Comparison of ENCODE assay signal across 8 mouse cellular contexts in the genomic region with DNA sequence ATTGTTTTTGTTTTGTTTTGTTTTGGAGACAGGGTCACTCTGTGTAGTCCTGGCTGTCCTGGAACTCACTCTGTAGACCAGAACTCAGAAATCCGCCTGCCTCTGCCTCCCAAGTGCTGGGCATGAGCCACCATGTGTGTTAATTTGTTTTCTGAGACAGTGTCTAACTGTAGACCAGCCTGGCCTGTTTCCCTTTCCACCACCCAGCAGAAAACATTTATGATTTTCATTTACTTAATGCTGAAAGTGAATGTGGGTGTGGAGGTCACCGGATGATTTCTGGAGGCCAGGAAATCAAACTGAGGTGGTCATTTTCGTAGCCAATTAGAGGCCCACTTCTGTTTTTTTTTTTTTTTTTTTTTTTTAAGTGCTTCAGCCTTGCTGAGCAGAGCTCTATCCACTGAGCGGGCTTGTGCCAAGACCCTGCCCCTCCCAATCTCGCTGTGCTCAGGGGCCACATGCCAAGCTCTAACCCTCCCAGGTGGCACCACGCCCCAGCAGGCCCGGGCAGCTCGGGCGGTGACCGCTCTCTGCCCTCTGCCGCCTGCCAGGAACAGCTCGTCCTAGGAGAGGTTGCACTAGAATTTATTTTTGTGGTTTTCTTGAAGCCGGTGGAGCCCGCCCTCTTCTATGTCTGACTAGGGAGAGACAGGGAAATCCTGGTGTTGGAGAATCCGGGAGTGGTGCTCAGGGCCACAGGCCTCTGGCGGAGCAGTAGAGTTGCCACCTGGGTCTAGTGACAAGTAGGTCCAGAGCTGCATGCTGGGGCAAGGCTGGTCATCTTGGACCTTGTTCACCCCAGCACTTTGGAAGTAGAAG. TPM values are rescaled to one million over a fixed set of nuclear protein-coding genes. Genes with fewer than 3 reads are reported as not detected.
DNase-seq lines count a peak whose midpoint lies in the region; ATAC-seq and TF ChIP-seq lines count a peak whose summit lies in the region.

No protein-coding gene starts in this region.

- peak overlapping the region; percentile 38 for H3K27ac ChIP-seq in liver, embryonic 14.5 days
- H3K27ac ChIP-seq in neural tube, embryonic 15.5 days (replicated peaks), result peak overlapping the region; percentile 60; the same call in 1 of the 2 replicates

- peaks cover 35% of the 10 kb centered on the region for H3K36me3 ChIP-seq in liver, embryonic 14.5 days (replicated peaks; ENCODE audit: control insufficient read depth, insufficient read depth, low read depth)
- H3K36me3 ChIP-seq in neural tube, embryonic 15.5 days, result peaks cover 41% of the 10 kb centered on the region

- no peaks in the 10 kb centered on the region for H3K9me3 ChIP-seq in liver, embryonic 14.5 days (ENCODE audit: control insufficient read depth, low read length)
- no peaks in the 10 kb centered on the region for H3K9me3 ChIP-seq in neural tube, embryonic 15.5 days (replicated peaks)

- TF ChIP-seq EP300 in liver, embryonic 14.5 days (IDR thresholded peaks at IDR 0.05; ENCODE audit: low read depth), result no peak

- peaks cover 25 to 28% of the 10 kb centered on the region in 2 experiments for H3K4me1 ChIP-seq in liver, embryonic 14.5 days (replicated peaks; ENCODE audit: control insufficient read depth in 2 of 2, insufficient read depth in 2 of 2, low read length in 1 of 2)
- peaks cover 15% of the 10 kb centered on the region; the same call in 1 of the 2 replicates for H3K4me1 ChIP-seq in neural tube, embryonic 15.5 days

- peak; percentile 34; the same call in 1 of the 2 replicates for ATAC-seq in liver, embryonic 14.5 days (ENCODE audit: insufficient read depth)
- 0 out of 2 replicates have a peak, but pooled peaks have one; percentile 2 for ATAC-seq in neural tube, embryonic 15.5 days (ENCODE audit: low FRiP score)

- H3K4me2 ChIP-seq in liver, embryonic 14.5 days (ENCODE audit: low read depth), result peak overlapping the region; percentile 47
- H3K4me2 ChIP-seq in neural tube, embryonic 15.5 days, result peak overlapping the region; percentile 40

- TF ChIP-seq CTCF in liver, embryonic 14.5 days (IDR thresholded peaks at IDR 0.05; ENCODE audit: low read depth), result no peak

- peak overlapping the region; percentile 15 for H3K9ac ChIP-seq in liver, embryonic 14.5 days (replicated peaks)
- H3K9ac ChIP-seq in neural tube, embryonic 15.5 days (replicated peaks), result no peak overlapping the region

- no peaks in the 10 kb centered on the region for H3K27me3 ChIP-seq in liver, embryonic 14.5 days (ENCODE audit: control insufficient read depth, insufficient read depth, low read length)
- no peaks in the 10 kb centered on the region for H3K27me3 ChIP-seq in neural tube, embryonic 15.5 days (replicated peaks)

- peak overlapping the region in 1 of 2 experiments; percentile 2; a peak in 1 of 4 replicates for H3K4me3 ChIP-seq in liver, embryonic 14.5 days (ENCODE audit: insufficient read depth in 1 of 2, low read depth in 2 of 2, low read length in 2 of 2)
- no peak overlapping the region for H3K4me3 ChIP-seq in neural tube, embryonic 15.5 days (replicated peaks)

- DNase-seq in right cerebral cortex, adult 18-20 months, result peak; percentile 53
- DNase-seq in right cerebral cortex, postnatal 4 days, result no peak
- peak; percentile 81 for DNase-seq in cerebellum, adult 9-10 months
- DNase-seq in gastrocnemius, postnatal 25 days, result peak; percentile 97
- DNase-seq in induced T-regulatory cell, adult 2 months (ENCODE audit: low read depth), result peak; percentile 70
- DNase-seq in liver, embryonic 14.5 days (ENCODE audit: low read depth in 3 of 3, low spot score in 3 of 3), result no peak
- DNase-seq in layer of hippocampus, adult 9-11 months, result no peak

- WGBS in liver, embryonic 14.5 days (ENCODE audit: insufficient replicate concordance), result 10% methylated on average over 16 of the region's 16 CpGs
- 43% methylated on average over 16 of the region's 16 CpGs for WGBS in neural tube, embryonic 15.5 days

RNA-seq across cellular contexts. Expression of a gene that starts 7.5 kb away (rescaled TPM):
- 10 to 100 TPM; 30.5 to 31.4 TPM for total RNA-seq in gastrocnemius, postnatal 25 days (2021)
- 8.2 and 11.3 TPM in 2 replicates for polyA plus RNA-seq in liver, embryonic 14.5 days (2012; rRNA removed)
- 8.6 and 12.0 TPM in 2 replicates for polyA plus RNA-seq in liver, embryonic 14.5 days (2014; fragmentation: Nextera tagmentation; extraction: Ambion mirVana)
- polyA plus RNA-seq in neural tube, embryonic 15.5 days (2015; fragmentation: Nextera tagmentation; extraction: Ambion mirVana), result 91.9 and 92.1 TPM in 2 replicates

RNA-seq across cellular contexts. Expression of a gene that starts 13.5 kb away (rescaled TPM):
- 100 to 1,000 TPM; 243 to 270 TPM for total RNA-seq in gastrocnemius, postnatal 25 days (2021)
- polyA plus RNA-seq in liver, embryonic 14.5 days (2012; rRNA removed), result 59.7 and 69.1 TPM in 2 replicates
- 58.7 and 74.3 TPM in 2 replicates for polyA plus RNA-seq in liver, embryonic 14.5 days (2014; fragmentation: Nextera tagmentation; extraction: Ambion mirVana)
- 56.2 and 70.3 TPM in 2 replicates for polyA plus RNA-seq in neural tube, embryonic 15.5 days (2015; fragmentation: Nextera tagmentation; extraction: Ambion mirVana)

RNA-seq across cellular contexts. Expression of a gene that starts 37.4 kb away (rescaled TPM):
- total RNA-seq in gastrocnemius, postnatal 25 days (2021), result 1 to 10 TPM; 5.7 to 6.8 TPM
- 13.0 and 15.8 TPM in 2 replicates for polyA plus RNA-seq in liver, embryonic 14.5 days (2012; rRNA removed)
- polyA plus RNA-seq in liver, embryonic 14.5 days (2014; fragmentation: Nextera tagmentation; extraction: Ambion mirVana), result 14.2 and 16.0 TPM in 2 replicates
- 53.0 and 58.8 TPM in 2 replicates for polyA plus RNA-seq in neural tube, embryonic 15.5 days (2015; fragmentation: Nextera tagmentation; extraction: Ambion mirVana)

RNA-seq across cellular contexts. Expression of a gene that starts 37.6 kb away (rescaled TPM):
- 1 to 10 TPM; 2.4 to 3.8 TPM for total RNA-seq in gastrocnemius, postnatal 25 days (2021)
- polyA plus RNA-seq in liver, embryonic 14.5 days (2012; rRNA removed), result 9.9 and 11.3 TPM in 2 replicates
- 4.0 and 6.0 TPM in 2 replicates for polyA plus RNA-seq in liver, embryonic 14.5 days (2014; fragmentation: Nextera tagmentation; extraction: Ambion mirVana)
- 43.3 and 46.8 TPM in 2 replicates for polyA plus RNA-seq in neural tube, embryonic 15.5 days (2015; fragmentation: Nextera tagmentation; extraction: Ambion mirVana)

RNA-seq across cellular contexts. Expression of a gene that starts 41.8 kb away (rescaled TPM):
- 10 to 100 TPM; 85.8 to 99.9 TPM for total RNA-seq in gastrocnemius, postnatal 25 days (2021)
- polyA plus RNA-seq in liver, embryonic 14.5 days (2012; rRNA removed), result 46.9 and 51.3 TPM in 2 replicates
- 25.5 and 27.0 TPM in 2 replicates for polyA plus RNA-seq in liver, embryonic 14.5 days (2014; fragmentation: Nextera tagmentation; extraction: Ambion mirVana)
- polyA plus RNA-seq in neural tube, embryonic 15.5 days (2015; fragmentation: Nextera tagmentation; extraction: Ambion mirVana), result 106 and 118 TPM in 2 replicates

Comparison
In these comparisons a context has a peak if more than half of its experiments do, and no peak if none do; other contexts are left out.
1. DNase-seq: peak in right cerebral cortex, adult 18-20 months (single experiment), cerebellum, adult 9-10 months (single experiment), gastrocnemius, postnatal 25 days (single experiment) and induced T-regulatory cell, adult 2 months (single experiment); none in right cerebral cortex, postnatal 4 days (single experiment), liver, embryonic 14.5 days (0 of 3) and layer of hippocampus, adult 9-11 months (single experiment).